Mouse (Mus musculus): Measurements from ENCODE around the gene Mocs1. TPM values are rescaled to one million over a fixed set of nuclear protein-coding genes. Genes with fewer than 3 reads are reported as not detected.
A peak's percentile ranks its signal among the peaks of the same experiment; 100 is the strongest.
"Not testable (repeated sequence)": the region's sequence is repeated elsewhere in the genome, so short reads cannot be mapped to it uniquely, and the experiment has no call there.

The Mocs1 gene
- polyA plus RNA-seq, 1 experiment from 2014 or later, result 19.3 TPM

DNA sequence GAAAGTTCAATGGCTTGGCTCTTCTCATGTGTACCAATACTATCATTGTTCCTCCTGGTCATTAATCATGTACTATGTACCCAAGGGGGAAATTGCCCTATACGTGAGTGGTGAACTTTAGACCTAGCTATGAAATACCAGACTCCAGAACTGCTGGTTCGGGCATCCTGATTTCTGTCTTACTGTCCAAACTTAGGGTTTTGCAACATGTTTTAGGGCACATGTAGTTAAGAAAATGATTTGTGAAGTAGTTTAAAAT is 5.2 kb upstream of the Mocs1 start:
- Histone ChIP-seq H3K79me2 (ENCODE audit: inconsistent target) (no peaks in the 10 kb centered on the region), H3K4me3 (ENCODE audit: inconsistent target) (no peak overlapping the region), H3K27ac (no peak overlapping the region), H3K36me3 (ENCODE audit: inconsistent target) (no peaks in the 10 kb centered on the region)
- 88% methylated on average over 2 of the region's 2 CpGs for WGBS (ENCODE audit: missing documents)

DNA sequence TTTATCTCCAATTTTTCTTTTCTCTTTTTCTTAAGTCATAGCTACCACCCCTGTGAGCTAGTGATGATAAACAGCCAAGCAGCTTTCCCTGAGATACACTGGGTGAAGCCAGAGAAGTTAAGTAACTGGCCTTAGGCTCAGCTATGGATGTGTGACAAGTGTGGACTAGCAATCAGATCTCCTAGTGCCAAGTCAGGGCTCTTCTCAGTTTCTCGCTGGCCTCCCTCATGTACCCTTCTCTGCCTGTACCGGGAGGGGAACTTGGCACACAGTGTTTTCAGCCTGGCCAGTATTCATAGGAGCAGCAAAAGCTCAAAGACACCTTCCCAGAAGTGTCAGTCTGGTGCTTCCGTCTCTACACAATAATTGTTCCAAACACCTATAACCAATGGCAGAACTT is 4.3 kb upstream of the Mocs1 start:
- H3K36me3 ChIP-seq (ENCODE audit: inconsistent target), result no peaks in the 10 kb centered on the region
- H3K79me2 ChIP-seq (ENCODE audit: inconsistent target), result peaks cover 5% of the 10 kb centered on the region; the same call in 1 of the 2 replicates
- 93% methylated on average over 3 of the region's 3 CpGs for WGBS (ENCODE audit: missing documents)
- no peak overlapping the region for H3K4me3 ChIP-seq (ENCODE audit: inconsistent target)
- no peak overlapping the region for H3K27ac ChIP-seq

DNA sequence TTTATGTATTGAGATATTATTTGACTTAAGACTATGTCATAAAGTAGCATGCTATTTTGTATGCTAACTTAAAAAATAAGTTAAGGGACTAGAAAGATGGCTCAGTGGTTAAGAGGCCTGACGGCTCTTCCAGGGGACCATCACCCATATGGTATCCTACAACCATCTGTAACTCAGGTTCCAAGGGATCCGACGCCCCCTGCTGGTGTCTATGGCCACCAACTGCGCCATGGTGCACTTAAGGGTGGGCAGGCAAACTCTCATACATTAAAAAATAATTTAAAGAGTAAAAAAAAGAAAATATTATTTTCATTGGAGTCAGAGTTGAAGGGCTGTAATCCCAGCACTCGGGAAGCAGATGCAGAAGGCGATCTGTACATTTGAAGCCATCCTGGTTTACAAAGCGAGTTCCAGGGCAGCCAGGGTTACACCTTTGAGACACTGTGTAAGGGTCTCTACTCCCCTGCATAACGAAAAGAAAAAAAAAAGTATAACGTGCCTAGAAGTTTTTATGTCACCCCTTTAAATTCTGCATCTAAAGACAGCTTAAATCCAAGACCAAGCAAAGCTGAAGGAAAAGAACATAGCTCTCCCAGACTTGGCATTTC is 427 bp upstream of the Mocs1 start:
- H3K36me3 ChIP-seq (ENCODE audit: inconsistent target), result no peaks in the 10 kb centered on the region
- H3K4me3 ChIP-seq (ENCODE audit: inconsistent target), result peak overlapping the region; percentile 86; the same call in 1 of the 2 replicates
- H3K79me2 ChIP-seq (ENCODE audit: inconsistent target), result peaks cover 43% of the 10 kb centered on the region
- H3K27ac ChIP-seq, result no peak overlapping the region
- WGBS (ENCODE audit: missing documents), result 30% methylated on average over 9 of the region's 9 CpGs

DNA sequence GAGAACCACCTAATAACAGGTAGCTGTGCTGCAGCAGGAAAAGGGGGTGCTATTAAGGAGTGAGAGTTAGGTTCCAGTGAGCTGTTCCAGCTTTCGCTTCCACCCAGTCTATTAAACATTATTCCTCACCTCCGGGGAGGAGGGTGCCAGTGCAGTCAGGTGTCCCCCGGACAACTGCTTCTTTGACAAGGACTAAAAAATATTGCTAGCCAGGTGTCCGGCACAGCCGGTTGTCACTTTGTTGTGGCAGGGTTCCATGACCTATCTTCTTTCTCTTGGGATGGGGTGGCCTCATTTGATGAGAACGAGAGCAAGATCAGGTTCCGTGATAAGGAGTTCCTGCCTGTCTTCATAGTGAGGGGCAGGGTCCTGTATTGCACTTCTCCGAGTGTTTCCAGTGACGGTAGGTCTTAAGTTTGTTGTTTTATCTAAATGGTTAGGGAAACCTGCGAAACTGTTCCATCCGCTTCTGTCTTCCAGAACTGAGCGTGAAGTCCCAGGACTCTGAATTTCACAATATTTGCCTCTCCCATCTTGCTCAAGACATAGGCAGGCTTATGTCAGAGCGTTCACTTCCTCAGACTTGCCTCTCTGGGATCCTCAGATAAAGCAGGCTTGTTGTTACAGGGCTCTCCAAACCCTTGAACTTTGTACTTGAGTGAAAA is 721 bp downstream of the Mocs1 start:
- peak overlapping the region; percentile 80 for H3K27ac ChIP-seq
- peaks cover 54% of the 10 kb centered on the region for H3K79me2 ChIP-seq (ENCODE audit: inconsistent target)
- peak overlapping the region; percentile 86 for H3K4me3 ChIP-seq (ENCODE audit: inconsistent target)
- peaks cover 7% of the 10 kb centered on the region; the same call in 1 of the 2 replicates for H3K36me3 ChIP-seq (ENCODE audit: inconsistent target)
- WGBS (ENCODE audit: missing documents), result 7% methylated on average over 13 of the region's 13 CpGs

DNA sequence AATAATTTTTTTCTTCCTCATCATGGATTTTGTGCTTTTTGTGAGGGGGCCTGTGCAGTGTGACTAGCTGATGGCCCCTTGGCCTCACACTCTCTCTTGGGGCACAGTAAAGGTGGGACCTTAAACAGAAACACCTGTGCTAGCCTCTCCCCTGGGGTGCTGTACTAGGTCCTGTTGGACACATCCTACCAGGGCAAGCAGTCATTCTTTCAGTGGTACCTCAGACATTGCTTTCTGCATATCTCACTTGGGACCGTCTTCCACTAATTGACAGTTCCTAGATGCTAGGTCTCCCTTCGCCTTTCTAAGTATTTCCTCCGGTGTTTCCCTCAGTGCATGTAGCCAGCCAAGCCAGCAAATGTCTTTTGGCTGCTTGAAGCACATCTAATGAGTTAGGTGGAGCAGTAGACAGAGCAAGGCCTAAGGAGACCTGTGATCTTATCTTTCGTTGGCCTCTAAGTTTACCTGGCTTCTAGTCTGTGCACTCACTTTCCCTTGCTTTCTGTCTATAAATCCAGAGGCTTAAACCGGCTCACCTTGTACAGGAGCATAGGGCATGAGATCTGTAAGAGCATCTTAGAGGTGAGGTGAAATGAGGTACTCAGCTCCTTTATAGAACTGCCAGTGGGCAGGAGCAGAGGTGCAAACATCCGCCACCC is 1.4 kb downstream of the Mocs1 start:
- 77% methylated on average over 6 of the region's 6 CpGs for WGBS (ENCODE audit: missing documents)
- H3K4me3 ChIP-seq (ENCODE audit: inconsistent target), result peak overlapping the region; percentile 86
- peaks cover 62% of the 10 kb centered on the region for H3K79me2 ChIP-seq (ENCODE audit: inconsistent target)
- peak overlapping the region; percentile 80 for H3K27ac ChIP-seq
- peaks cover 14% of the 10 kb centered on the region for H3K36me3 ChIP-seq (ENCODE audit: inconsistent target)

DNA sequence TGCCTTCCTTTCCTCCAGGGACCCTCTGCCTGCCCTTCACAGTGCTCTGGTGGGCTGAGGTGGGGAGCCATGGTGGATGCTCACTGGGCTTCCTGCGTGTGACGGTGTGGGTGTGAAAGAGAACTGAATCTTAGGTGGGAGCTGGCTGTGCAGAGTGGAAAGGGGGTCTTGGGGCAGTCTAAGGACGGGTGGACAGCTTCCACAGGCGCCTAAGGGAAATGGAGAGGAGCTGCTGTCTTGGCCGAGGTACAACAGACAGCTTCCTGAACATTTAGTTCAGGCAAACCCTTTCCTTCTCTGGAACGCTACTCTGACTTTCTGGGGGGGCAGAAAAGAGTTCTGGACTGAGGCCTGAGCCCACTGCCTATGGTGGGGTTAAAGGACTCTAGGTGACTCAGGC is 2.0 kb downstream of the Mocs1 start:
- Histone ChIP-seq H3K27ac (no peak overlapping the region), H3K4me3 (ENCODE audit: inconsistent target) (no peak overlapping the region), H3K79me2 (ENCODE audit: inconsistent target) (peaks cover 65% of the 10 kb centered on the region), H3K36me3 (ENCODE audit: inconsistent target) (peaks cover 20% of the 10 kb centered on the region)
- WGBS (ENCODE audit: missing documents), result 83% methylated on average over 6 of the region's 6 CpGs

DNA sequence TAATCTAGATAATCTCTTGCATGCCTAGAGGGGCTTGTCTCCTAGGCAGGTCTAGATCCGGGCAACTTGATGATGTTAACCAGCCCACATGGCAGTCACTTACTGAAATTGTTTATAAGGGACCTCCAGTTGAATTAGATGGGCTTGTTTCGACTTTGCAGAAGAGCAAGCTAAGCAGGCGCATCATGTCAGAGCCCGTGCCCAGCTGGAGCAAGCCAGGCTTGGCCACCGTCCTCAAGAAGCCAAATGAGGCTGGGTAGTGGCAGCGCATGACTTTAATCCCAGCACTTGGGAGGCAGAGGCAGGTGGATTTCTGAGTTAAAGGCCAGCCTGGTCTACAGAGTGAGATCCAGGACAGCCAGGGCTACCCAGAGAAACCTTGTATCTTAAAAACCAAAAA is 3.0 kb downstream of the Mocs1 start:
- H3K4me3 ChIP-seq (ENCODE audit: inconsistent target), result no peak overlapping the region

DNA sequence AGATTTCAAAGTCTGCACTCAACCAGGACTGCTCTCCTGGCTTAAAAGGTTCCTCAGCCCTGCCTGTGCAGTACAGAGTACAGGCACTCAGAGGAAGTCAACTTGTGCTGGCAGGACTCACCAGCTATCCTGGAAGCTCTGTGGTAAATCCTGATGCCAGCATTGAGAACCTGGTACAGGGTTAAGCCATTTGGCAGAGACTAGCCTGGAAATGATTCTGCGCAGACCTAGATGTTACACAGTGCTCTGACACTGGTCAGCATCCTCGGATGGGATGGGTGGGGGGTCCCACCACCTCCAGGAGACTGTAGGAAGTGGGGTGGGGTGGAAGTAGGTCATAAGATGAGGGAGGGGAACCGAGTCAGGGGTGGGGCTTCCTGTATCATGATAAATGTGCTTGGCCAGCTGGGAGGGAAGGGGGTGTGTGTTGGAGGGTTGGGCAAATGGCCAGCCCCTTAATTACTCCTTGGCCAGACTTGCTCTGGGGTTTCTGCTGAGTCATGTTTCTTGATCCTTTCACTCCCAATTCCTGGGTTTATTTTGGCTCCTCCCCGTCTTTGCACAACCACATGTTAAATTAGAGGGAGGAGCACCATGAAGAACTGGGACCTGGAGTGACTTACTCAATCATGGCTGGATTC is 4.0 kb downstream of the Mocs1 start:
- Histone ChIP-seq H3K4me3 (ENCODE audit: inconsistent target) (no peak overlapping the region), H3K36me3 (ENCODE audit: inconsistent target) (peaks cover 37% of the 10 kb centered on the region), H3K27ac (no peak overlapping the region), H3K79me2 (ENCODE audit: inconsistent target) (peaks cover 65% of the 10 kb centered on the region)
- 34% methylated on average over 4 of the region's 4 CpGs for WGBS (ENCODE audit: missing documents)

More for the DNA sequence above, 3.0 kb downstream of the Mocs1 start:
- Histone ChIP-seq H3K27ac (no peak overlapping the region), H3K79me2 (ENCODE audit: inconsistent target) (peaks cover 65% of the 10 kb centered on the region), H3K36me3 (ENCODE audit: inconsistent target) (peaks cover 30% of the 10 kb centered on the region)
- 90% methylated on average over 5 of the region's 6 CpGs for WGBS (ENCODE audit: missing documents)

DNA sequence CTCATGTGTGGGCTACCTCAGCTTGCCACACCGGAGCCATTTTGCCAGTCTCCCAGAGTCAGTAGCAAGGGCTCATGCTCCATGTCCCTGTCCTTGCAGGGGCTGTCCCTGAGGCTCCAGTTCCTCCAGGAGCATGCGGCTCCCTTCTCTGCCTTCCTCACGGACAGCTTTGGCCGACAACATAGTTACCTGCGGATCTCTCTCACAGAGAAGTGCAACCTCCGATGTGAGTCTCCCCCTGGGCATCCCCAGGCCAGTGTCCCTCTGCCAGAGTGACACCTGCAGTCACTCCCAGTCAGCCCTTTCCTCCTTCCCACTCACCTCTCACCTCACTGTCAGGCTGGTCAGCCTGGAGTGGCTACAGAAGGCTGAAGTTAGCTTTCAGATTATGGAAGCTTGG is 4.9 kb downstream of the Mocs1 start:
- H3K79me2 ChIP-seq (ENCODE audit: inconsistent target), result peaks cover 65% of the 10 kb centered on the region
- WGBS (ENCODE audit: missing documents), result 94% methylated on average over 6 of the region's 6 CpGs
- H3K4me3 ChIP-seq (ENCODE audit: inconsistent target), result no peak overlapping the region
- peaks cover 38% of the 10 kb centered on the region for H3K36me3 ChIP-seq (ENCODE audit: inconsistent target)
- H3K27ac ChIP-seq, result no peak overlapping the region

DNA sequence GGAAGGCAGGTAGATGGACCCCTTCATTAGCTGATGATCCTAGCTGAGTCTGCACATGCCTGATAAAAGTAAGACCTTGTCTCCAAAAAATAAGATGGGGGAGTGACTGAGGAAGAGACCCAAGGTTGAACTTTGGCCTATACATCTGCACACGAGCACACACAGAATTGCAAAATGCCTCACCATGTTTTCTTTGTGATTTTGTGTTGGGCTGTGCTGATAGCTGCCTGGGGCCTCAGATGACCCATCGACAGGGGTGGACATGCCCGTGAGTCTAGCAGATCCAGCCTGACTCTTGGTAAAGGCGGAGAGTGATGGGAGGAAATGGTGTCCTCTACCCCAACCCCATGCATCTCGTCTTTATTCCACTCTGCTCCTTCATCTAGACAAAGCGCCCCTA is 6.1 kb downstream of the Mocs1 start:
- Histone ChIP-seq H3K36me3 (ENCODE audit: inconsistent target) (peaks cover 48% of the 10 kb centered on the region), H3K4me3 (ENCODE audit: inconsistent target) (no peak overlapping the region), H3K79me2 (ENCODE audit: inconsistent target) (peaks cover 57% of the 10 kb centered on the region), H3K27ac (no peak overlapping the region)
- WGBS (ENCODE audit: missing documents), result 89% methylated on average over 6 of the region's 6 CpGs

DNA sequence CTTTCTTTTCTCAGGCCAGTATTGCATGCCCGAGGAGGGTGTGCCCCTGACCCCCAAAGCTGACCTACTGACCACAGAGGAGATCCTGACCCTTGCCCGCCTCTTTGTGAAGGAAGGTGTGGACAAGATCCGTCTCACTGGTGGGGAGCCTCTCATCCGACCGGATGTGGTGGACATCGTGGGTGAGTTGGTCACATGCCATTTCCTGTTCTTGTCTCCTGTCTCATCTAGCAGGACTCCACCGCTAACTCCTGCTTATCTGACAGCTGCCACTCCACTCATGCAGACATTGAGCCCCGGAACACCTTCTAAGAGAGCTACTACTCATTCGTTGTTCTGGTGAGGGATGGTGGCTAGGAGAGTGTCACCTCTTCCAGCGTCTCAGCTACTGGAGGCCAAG is 6.9 kb downstream of the Mocs1 start:
- 84% methylated on average over 10 of the region's 10 CpGs for WGBS (ENCODE audit: missing documents)
- Histone ChIP-seq H3K36me3 (ENCODE audit: inconsistent target) (peaks cover 56% of the 10 kb centered on the region), H3K79me2 (ENCODE audit: inconsistent target) (peaks cover 48% of the 10 kb centered on the region), H3K4me3 (ENCODE audit: inconsistent target) (no peak overlapping the region), H3K27ac (no peak overlapping the region)

DNA sequence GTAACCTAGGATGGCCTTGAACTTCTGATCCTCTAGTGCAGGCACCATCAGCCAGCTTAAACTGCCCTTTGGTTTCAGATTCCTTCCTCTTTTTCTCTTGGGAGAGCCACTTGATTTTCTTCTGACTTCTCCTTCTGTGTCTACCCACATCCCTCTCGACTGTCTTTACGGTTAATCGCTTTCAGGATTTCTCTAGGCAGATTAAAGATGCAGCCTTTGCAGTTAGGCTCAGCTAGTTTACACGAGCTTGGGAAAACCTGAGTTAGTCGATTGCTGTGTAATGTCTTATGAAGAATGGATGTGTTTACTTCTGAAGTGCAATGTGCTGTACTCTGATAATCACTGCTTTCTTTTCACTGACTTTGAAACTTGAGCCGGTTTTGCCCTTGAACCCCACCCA is 8.5 kb downstream of the Mocs1 start:
- H3K79me2 ChIP-seq (ENCODE audit: inconsistent target), result peaks cover 33% of the 10 kb centered on the region; the same call in 1 of the 2 replicates
- no peak overlapping the region for H3K27ac ChIP-seq
- no peak overlapping the region for H3K4me3 ChIP-seq (ENCODE audit: inconsistent target)
- peaks cover 65% of the 10 kb centered on the region for H3K36me3 ChIP-seq (ENCODE audit: inconsistent target)
- 47% methylated on average over 6 of the region's 6 CpGs for WGBS (ENCODE audit: missing documents)

DNA sequence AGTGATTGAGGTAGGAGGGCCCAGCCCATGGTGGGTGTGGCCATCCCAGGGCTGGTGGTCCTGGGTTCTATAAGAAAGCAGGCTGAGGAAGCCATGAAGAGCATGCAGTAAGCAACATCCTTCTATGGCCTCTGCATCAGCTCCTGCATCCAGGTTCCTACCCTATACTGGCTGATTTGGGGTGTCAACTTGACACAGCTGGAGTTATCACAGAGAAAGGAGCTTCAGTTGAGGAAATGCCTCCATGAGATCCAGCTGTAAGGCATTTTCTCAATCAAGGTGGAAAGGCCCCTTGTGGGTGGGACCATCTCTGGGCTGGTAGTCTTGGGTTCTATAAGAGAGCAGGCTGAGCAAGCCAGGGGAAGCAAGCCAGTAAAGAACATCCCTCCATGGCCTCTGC is 9.1 kb downstream of the Mocs1 start:
- peaks cover 27% of the 10 kb centered on the region; the same call in 1 of the 2 replicates for H3K79me2 ChIP-seq (ENCODE audit: inconsistent target)
- not testable (repeated sequence) for H3K4me3 ChIP-seq (ENCODE audit: inconsistent target); H3K27ac ChIP-seq
- peaks cover 65% of the 10 kb centered on the region for H3K36me3 ChIP-seq (ENCODE audit: inconsistent target)

DNA sequence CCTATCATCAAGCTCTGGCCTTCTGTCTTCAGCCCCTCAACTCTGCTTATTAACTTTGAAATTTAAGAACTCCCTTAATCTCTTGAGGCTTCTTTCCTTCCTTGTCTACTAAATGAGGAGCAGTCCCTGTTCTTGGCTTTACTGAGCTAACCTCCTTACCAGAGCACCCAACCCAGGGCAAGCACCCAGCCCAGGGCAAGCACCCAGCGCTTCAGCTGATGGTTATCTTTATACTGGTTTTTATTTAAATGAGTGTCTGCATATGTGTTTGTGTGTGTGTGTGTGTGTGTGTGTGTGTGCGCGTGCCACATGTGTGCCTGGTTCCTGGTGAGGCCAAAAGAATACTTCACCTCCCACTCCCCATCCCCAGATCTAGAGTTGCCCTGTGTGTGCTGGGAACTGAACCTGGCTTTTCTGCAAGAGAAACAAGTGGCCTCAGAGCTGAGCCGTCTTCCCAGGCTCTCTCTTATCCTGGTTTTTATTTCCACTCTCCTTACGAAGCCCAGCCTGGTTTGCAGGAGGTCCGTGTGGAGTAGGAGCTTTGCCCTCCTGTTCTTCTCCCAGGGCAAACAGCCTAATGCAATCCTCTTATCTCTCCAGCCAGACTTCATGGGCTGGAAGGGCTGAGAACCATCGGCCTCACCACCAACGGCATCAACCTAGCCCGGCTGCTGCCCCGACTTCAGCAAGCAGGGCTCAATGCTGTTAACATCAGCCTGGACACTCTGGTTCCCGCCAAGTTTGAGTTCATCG is 10.8 kb downstream of the Mocs1 start:
- Histone ChIP-seq H3K79me2 (ENCODE audit: inconsistent target) (peaks cover 10% of the 10 kb centered on the region; the same call in 1 of the 2 replicates), H3K4me3 (ENCODE audit: inconsistent target) (no peak overlapping the region), H3K36me3 (ENCODE audit: inconsistent target) (peaks cover 57% of the 10 kb centered on the region), H3K27ac (no peak overlapping the region)
- 89% methylated on average over 12 of the region's 12 CpGs for WGBS (ENCODE audit: missing documents)
